Mouse (Mus musculus): ENCODE measurements around the gene Fbxo46. TPM values are rescaled to one million over a fixed set of nuclear protein-coding genes. Genes with fewer than 3 reads are reported as not detected.

Gene Fbxo46
- total RNA-seq, 2 experiments from 2014 or later = 15.0 to 15.4 TPM

DNA sequence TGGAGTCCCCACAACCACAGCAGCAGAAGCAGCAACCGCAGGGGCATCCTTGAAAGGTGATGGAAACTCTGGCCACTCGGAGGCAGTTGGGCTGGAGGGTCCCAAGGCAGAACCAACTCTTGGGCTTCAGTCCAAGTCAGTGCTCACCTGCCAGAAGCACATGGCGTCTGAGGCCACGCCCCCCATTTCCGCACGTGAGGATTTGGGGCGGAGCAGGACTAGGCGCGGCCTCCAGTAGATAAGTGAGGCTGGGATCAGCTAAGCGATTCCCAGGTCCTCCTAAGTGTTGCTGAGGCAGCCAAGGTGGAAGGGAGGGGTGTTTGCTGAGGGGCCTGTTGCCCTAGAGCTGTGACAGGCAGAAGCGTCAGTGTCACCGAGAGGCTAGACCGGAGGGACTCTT is 45.3 kb downstream of the Fbxo46 start:
- DNase-seq (ENCODE audit: low spot score in 2 of 2) = no peak

DNA sequence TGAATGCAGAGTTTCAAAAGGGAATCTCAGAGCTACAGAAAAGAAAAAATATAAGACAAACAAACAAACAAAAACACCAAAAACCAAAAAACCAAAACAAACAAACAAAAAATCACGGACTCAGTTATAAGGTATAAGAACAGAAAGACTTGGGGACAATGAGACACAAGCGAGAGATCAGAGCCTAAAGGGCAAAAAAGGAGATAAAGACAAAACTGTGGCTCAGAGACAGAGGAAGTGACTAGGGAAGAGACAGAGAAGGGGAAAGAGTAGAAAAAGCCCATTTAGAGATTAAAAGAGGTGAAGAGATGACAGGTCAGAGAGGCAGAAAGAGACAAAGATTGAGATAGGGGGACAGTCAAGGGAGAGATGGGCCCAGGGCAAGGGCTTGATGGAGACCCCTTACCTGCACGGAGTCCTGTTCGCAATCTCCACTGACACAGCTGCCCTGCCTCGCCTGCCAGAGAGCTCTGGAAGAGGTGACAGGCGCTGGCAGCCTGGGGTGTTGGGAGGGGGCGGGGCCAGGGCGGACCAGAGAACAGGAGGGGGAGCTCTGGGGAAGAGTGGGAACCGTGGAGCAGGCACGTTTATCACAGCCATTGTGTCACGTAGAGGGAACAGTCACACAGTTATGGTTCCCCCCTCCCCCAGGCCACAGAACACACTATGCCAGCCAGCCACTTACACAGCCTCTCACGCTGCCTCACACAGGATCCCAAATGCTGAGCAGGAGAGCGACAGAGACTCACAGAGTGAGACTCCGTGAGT is 46.2 kb downstream of the Fbxo46 start, which contains the start of gene Gipr:
Gene Gipr, minus strand, starts transcription at position 472 of the 768 bp plus-strand sequence.
- no peak for DNase-seq (ENCODE audit: low spot score in 2 of 2)

GRCm38 (mm10) chr7:19166990-19167389 is 47.3 kb downstream of the Fbxo46 start:
- DNase-seq (ENCODE audit: low spot score in 2 of 2) = no peak

DNA sequence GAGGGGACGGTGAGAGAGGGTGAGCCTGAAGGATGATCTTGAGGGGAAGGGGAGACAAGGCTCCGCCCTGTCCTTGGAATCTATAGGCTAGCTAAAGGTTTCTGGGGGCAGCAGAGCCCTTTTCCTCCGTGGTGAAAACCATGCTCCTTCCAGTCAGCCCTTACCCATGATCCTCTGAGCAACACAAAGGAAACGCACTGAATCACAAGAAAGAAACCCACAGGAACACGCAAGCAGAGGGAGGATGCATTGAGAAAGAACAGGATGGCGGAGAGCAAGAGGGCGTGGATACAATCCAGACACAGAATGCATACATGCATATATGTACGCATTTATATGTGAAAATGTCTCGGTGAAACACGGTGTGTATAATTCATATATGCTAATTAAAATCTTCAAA is 49.8 kb downstream of the Fbxo46 start:
- no peak for DNase-seq (ENCODE audit: low spot score in 2 of 2)

- DNase-seq (ENCODE audit: low spot score in 2 of 2) = peak in 1 of 2 experiments; percentile 65
Observed at GRCm38 (mm10) chr7:19170142-19170541, 50.5 kb downstream of the Fbxo46 start.

DNA sequence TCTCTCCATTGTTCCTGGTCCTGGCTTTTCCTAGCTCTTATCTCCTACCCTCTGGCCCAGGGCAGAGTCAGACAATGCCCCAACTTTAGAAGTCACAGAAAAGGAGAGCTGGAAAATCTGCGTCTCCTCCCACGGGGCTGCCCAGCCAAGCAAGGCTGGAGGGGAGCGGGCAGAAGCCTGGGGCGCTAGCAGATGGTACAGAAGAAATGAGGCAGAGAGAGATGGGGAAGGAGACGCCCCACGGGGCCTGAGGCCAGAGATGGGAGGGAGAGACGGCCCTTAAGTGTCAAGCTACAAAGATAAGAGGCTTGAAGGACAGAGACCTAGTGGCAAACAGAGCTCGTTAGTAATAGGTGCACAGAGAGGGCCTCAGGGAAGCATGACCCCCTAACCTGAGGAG is 52.2 kb downstream of the Fbxo46 start:
- no peak for DNase-seq (ENCODE audit: low spot score in 2 of 2)

- DNase-seq (ENCODE audit: low spot score in 2 of 2) = peak; percentile 78 to 89
Observed at GRCm38 (mm10) chr7:19172874-19173273, 53.2 kb downstream of the Fbxo46 start.

DNA sequence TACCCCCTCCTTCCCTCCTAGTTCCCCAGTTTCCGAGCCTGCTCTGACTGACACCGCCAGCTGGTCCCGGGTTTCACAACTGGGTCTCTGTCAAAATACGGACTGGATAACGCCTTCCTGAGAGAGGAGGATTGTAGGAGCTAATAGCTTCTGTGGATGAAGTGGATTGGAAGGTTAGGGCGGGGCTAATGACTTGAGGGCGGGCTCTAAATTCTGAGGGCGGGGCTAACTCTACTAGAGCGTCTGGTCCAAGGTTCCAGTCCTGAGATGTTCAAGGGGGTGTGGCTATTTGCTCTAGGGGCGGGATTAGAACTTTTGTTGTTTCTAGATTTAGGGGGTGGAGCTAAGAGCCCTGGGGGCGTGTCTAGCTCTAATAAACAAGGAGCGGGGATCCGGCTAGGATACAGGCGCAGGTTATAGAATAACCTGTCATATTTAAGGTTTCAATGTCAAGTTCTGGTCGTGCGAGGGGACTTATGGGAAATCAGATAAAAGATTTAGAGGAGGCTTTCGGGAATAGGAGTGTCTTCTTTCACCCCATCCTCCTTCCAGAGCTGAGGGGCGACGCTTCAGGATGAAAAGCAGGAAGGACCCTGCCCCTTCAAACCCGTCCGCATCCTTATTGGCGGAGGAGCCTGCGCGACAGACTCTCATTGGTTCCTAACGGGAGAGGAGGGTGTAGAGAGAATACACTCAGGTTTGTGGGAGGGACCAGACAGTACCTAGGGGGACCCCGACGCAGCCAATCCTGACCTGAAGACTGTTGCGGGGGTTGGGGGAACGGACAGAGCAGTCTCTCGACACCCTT is 56.3 kb downstream of the Fbxo46 start, which contains the start of gene Eml2:
Gene Eml2, plus strand, starts transcription at position 714 of the 808 bp plus-strand sequence.
- peak; percentile 89 to 94 for DNase-seq (ENCODE audit: low spot score in 2 of 2)

- no peak for DNase-seq (ENCODE audit: low spot score in 2 of 2)
Observed at GRCm38 (mm10) chr7:19176516-19176947, 56.9 kb downstream of the Fbxo46 start.

DNA sequence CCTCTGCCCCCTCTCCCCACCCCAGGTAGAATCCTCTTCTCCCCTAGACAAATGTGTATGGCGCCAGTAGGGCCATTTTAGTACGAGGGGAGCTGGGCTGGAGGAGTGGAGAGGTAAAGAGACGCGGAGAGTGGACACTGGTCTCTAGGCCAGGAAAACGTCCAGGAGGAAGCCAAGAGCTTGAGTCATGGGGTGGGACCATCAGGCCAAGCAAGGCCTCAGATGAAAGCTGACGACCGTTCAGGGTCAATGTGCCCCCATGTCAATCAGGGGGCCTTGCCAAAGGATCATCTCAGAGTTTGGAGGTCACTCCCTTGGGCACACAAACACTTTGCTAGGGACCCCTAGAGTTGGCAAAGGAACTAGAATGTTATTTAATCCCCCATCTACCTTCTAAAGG is 57.6 kb downstream of the Fbxo46 start:
- DNase-seq (ENCODE audit: low spot score in 2 of 2) = no peak

DNA sequence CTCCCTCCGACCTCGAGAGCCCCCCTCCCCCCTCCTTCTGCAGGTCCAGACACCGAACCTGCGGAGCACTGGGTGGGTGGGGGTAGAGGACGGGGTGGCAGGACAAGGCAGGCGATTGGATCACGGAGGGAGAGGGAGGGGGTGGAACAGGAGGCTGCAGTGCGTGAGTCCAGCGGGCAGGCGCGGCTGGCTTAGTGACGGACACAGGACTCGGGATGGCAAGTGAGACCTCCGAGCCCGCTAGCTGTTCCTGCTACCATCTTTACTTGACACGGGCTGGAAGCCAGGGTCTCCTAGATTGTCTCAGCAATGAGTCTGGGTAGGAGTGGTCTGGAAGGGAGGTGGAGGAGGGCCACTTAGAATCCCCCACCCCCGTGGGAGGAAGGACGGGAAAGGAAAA is 58.4 kb downstream of the Fbxo46 start:
- DNase-seq (ENCODE audit: low spot score in 2 of 2) = peak in 1 of 2 experiments; percentile 51

DNA sequence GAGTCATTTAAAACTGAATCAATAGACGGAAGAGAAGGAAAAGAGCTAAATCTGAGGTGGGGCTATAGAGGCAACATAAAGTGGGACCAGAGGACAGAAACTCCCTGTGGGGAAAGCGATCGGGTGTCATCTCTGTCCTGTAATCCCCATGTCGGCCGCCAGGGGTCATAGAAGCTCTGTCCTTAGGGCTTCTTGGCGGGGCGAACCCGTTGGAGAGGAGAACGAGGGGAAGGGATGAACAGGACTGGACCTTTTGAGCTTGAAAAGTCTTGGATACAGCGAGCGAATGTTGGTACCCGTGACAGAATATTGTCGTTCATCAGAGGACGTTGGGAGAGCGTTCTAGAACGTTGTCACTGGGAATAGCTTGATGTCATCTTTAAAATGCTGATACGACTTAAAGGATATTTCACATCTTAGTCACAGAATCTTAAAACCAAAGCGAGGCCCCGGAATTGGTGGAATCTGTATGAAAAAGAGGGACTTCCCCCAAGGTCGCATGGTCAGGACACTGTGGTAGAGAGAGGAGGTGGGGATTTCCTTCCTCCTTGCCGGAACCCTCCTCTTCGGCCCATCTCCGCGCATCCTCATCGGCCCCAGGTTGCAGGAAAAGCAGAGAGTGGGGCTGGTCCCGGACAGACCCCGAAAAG is 58.9 kb downstream of the Fbxo46 start:
- peak; percentile 72 to 90 for DNase-seq (ENCODE audit: low spot score in 2 of 2)

DNA sequence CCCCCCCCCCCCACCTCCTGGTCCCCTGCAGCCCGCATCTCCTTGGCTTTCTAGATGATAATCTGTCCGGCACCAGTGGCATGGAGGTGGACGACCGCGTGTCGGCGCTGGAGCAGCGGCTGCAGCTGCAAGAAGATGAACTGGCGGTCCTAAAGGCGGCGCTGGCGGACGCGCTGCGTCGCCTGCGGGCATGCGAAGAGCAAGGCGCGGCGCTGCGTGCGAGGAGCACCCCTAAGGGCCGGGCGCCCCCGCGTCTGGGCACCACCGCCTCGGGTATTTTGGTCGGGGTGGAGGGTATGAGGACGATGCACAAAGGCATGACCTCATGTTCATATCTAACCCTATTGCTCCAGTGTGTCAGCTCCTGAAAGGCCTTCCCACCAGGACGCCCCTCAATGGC is 59.5 kb downstream of the Fbxo46 start:
- DNase-seq (ENCODE audit: low spot score in 2 of 2) = peak in 1 of 2 experiments; percentile 66

DNA sequence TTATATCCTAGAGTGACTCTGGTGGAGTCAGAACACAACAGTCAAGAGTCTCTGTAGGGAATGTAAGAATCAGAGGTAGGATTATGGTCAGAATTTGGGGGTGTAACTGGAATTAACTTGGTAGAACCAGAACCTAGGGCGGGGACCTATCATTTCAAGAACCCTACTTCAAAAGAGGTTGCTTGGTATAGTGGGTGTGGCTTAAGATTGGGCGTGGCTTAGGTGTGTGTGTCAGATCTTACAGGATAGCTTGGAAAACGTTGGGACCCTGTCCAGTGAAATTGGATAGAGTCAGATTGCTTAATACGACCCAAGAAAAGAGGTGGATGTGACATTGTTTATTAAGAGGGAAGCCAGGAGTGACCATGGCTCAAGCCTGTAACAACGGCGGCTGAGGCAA is 60.3 kb downstream of the Fbxo46 start:
- no peak for DNase-seq (ENCODE audit: low spot score in 2 of 2)

DNA sequence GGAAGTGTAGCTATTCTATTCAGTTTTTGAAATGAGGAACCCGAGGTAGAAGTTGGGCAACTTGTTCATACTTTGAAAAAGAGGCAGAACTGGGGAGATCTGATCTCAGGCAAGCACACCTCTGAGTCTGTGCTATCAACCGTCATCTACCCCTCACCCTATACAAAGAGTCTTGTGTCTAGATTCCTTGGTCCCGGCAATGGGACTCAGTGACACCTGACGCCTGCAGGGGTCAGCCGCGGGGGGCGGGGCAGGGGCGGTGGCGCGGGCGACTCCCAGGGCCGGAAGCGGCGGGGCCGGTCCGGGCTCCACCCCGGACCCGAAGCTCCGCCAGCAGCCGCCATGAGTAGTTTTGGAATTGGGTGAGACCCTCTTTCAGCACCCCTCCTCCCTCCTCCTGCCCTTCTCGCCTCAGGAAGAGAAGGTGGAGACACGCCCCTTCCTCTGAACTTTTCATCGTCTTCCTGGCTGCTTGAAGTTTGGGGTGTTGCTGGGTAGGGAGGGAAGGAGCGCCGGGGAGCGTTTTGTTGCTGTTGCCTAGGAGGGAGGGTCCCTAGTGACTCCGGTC is 61.3 kb downstream of the Fbxo46 start:
- no peak for DNase-seq (ENCODE audit: low spot score in 2 of 2)

DNA sequence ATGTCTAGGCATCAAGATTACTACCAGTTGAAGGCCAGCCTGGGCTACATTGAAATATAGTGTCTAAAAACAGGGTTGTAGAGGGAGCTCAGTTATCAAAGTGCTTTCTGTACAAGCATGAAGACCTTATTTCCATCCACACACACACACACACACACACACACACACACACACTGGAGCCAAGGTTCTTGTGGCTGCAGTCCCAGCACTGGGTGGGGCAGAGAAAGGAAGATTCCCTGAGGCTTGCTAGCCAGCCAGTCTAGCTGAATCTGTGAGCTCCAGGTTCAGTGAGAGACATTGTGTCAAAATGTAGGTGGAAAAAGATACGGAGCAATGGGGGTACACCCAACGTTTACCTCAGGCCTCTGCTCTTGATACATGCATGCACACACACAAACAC is 64.6 kb downstream of the Fbxo46 start:
- no peak for DNase-seq (ENCODE audit: low spot score in 2 of 2)

- DNase-seq (ENCODE audit: low spot score in 2 of 2) = no peak
Observed at GRCm38 (mm10) chr7:19184758-19185157, 65.1 kb downstream of the Fbxo46 start.
